Mouse (Mus musculus) C2C12 (cell line): ENCODE measurements around the gene Cops4. TPM values are rescaled to one million over a fixed set of nuclear protein-coding genes. Genes with fewer than 3 reads are reported as not detected.

Experiments used
- H3K27me3 ChIP-seq: one replicate; pipeline ENCODE4 v1.6.1; 2011; ENCODE audit not compliant: control insufficient read depth, insufficient read depth, insufficient read length
- H3K36me3 ChIP-seq: one replicate; pipeline ENCODE4 v1.6.1; 2011; ENCODE audit not compliant: control insufficient read depth, insufficient read depth
- H3K4me3 ChIP-seq: one replicate; pipeline ENCODE4 v1.5.1; 2011; ENCODE audit warnings: mild to moderate bottlenecking, control low read depth; ENCODE audit not compliant: poor library complexity, insufficient read depth, severe bottlenecking
- H3K79me2 ChIP-seq: one replicate; pipeline ENCODE4 v1.6.1; 2011; ENCODE audit not compliant: control insufficient read depth, insufficient read depth
- H3K79me3 ChIP-seq: one replicate; pipeline ENCODE4 v1.6.1; 2011; ENCODE audit warnings: low read depth, control low read depth
- H3ac ChIP-seq: one replicate; pipeline ENCODE3; 2011; ENCODE audit warnings: low read depth; ENCODE audit not compliant: control insufficient read depth, insufficient read length
- CEBPB ChIP-seq: IDR thresholded peaks from one replicate; pipeline ENCODE4 v1.6.1; 2011; ENCODE audit warnings: low read depth, mild to moderate bottlenecking, control low read depth, moderate library complexity
- CTCF ChIP-seq: IDR thresholded peaks from one replicate; pipeline ENCODE4 v1.5.1; 2011; ENCODE audit not compliant: control insufficient read depth, insufficient read depth, insufficient read length
- FOSL1 ChIP-seq: IDR thresholded peaks from one replicate; pipeline ENCODE4 v1.8.0; 2011; ENCODE audit warnings: mild to moderate bottlenecking, low read length; ENCODE audit not compliant: poor library complexity, insufficient read depth, severe bottlenecking
- MAX ChIP-seq: IDR thresholded peaks from one replicate; pipeline ENCODE4 v1.6.1; 2011; ENCODE audit warnings: mild to moderate bottlenecking, control low read depth
- MYOD1 ChIP-seq: IDR thresholded peaks from one replicate; pipeline ENCODE4 v1.6.1; 2011; ENCODE audit warnings: low read depth; ENCODE audit not compliant: control insufficient read depth, insufficient read length
- MYOG ChIP-seq: IDR thresholded peaks from one replicate; pipeline ENCODE4 v1.6.1; 2011; ENCODE audit not compliant: control insufficient read depth, insufficient read length; ENCODE audit errors: extremely low read depth
- USF1 ChIP-seq: IDR thresholded peaks from one replicate; pipeline ENCODE4 v1.6.1; 2011; ENCODE audit warnings: low read depth, mild to moderate bottlenecking, control low read depth, moderate library complexity
- polyA plus RNA-seq: library from polyadenylated mRNA; unstranded; fragments of >200 nt; fragmentation: generic; extraction: Trizol; gene quantifications from one replicate; pipeline ENCODE4 v1.2.1, GENCODE M21; 2012; ENCODE audit warnings: missing spikeins

Cops4 gene
- polyA plus RNA-seq, 1 experiment = 85.6 TPM

DNA sequence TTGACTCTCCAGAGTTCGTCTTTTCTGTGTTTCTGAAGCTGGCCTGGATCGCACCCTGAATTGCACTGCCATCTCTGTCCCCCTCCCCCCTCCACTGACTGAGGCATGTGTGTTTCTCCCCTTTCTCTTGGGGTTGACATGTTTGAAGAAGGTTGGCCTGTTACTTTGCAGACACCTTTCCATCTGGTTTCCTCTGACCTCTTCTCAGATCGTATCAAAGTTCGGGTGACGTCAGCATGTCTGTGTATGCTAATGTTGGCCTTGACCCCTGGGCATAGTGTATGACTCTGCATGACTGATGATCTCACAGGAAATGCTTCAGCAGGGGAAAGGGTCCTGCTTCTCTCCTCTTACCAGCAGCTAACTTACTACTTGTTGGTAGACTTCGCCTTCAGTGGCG, 65.0 kb downstream of the Cops4 start:
- no peak for TF ChIP-seq USF1
- no peak for TF ChIP-seq CEBPB
- TF ChIP-seq MYOG = no peak
- TF ChIP-seq MYOD1 = no peak
- TF ChIP-seq MAX = no peak
- no peak for TF ChIP-seq FOSL1
- no peak for TF ChIP-seq CTCF
- Histone ChIP-seq H3K79me3 (no peaks in the 10 kb centered on the region), H3K36me3 (no peaks in the 10 kb centered on the region), H3ac (no peak overlapping the region), H3K79me2 (no peaks in the 10 kb centered on the region), H3K27me3 (no peaks in the 10 kb centered on the region), H3K4me3 (no peak overlapping the region)

DNA sequence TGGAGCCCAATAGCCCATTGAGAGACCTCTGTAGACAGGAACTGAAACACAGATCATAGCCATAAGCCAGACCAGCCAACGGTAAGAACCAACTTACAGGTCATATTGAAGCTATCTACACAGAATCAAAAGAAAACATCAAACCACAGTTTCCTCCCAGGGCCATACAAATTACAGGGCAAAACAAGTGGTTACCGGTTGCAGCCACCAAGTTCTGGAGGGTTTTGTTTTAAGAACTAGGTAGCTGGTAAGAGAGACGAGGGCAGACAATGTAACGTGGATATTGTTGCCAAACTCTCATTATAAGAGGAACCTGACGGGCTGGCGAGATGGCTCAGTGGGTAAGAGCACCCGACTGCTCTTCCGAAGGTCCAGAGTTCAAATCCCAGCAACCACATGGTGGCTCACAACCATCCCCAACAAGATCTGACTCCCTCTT, 67.1 kb downstream of the Cops4 start:
- no peaks in the 10 kb centered on the region for H3K79me2 ChIP-seq
- H3ac ChIP-seq = no peak overlapping the region
- H3K36me3 ChIP-seq = no peaks in the 10 kb centered on the region
- TF ChIP-seq MAX = no peak
- H3K27me3 ChIP-seq = no peaks in the 10 kb centered on the region
- H3K79me3 ChIP-seq = no peaks in the 10 kb centered on the region
- H3K4me3 ChIP-seq = no peak overlapping the region

DNA sequence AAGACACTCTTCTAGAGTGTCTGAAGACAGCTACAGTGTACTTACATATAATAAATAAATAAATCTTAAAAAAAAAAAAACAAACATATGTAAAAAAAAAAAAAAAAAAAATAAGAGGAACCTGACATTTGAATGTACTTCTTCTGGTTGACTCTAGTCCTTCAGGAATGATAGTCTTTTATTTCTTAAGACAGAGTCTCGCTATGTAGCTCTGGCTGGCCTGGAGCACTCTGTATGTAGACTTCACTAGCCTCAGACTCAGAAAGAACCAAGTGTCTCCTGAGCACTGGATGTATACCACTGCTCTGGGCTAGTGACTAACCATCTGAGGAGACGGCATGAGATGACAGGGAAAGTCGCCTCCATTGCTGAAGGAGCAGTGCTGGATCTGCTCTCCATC, 67.5 kb downstream of the Cops4 start:
- H3K27me3 ChIP-seq = no peaks in the 10 kb centered on the region
- no peaks in the 10 kb centered on the region for H3K36me3 ChIP-seq
- H3K4me3 ChIP-seq = no peak overlapping the region
- H3ac ChIP-seq = no peak overlapping the region
- no peaks in the 10 kb centered on the region for H3K79me3 ChIP-seq
- no peaks in the 10 kb centered on the region for H3K79me2 ChIP-seq
- TF ChIP-seq CEBPB (no peak), MYOD1 (no peak), FOSL1 (no peak), CTCF (no peak), USF1 (no peak), MAX (no peak), MYOG (no peak)

DNA sequence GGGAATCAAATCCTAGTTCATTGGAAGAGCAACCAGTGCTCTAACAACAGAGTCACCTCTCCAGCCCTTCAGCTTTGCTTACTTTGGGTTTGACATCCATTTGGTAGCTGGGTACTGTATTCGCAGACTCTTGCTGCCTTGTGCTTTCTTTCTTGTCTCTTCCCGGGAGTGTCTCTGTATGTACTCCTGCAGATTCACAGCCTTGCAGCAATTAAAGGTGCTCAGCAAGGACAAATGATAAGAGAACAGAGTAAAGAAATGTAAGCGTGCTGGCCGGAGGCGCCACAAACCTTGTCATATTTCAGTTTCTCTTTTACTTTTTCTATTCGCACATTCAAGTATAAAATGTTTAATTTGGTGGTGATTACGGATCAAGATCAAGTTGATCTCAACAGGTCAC, 69.0 kb downstream of the Cops4 start:
- H3K79me2 ChIP-seq = no peaks in the 10 kb centered on the region
- TF ChIP-seq FOSL1 (no peak), MAX (no peak), CEBPB (no peak), MYOG (no peak), USF1 (no peak), MYOD1 (no peak), CTCF (no peak)
- no peak overlapping the region for H3ac ChIP-seq
- H3K36me3 ChIP-seq = no peaks in the 10 kb centered on the region
- H3K4me3 ChIP-seq = no peak overlapping the region
- H3K27me3 ChIP-seq = no peaks in the 10 kb centered on the region
- H3K79me3 ChIP-seq = no peaks in the 10 kb centered on the region

DNA sequence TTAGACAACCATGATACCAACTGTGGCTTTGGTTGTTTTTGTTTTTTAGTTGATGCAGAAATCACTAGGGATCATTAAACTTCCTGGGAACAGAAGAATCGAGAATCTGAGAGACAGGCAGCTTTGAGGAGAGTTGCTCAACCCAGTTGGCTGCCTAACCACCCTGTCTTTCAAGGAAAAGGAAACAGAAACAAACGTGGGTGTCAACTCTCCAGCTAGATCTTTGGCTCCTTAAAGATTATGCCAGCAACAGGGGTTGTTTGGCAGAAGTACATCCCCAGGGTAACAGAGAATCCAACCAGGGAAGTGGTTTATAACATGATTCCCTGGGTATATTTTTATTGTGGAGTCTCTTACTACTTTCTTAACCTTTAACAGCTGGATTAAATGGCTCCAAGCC, 69.5 kb downstream of the Cops4 start:
- H3ac ChIP-seq = no peak overlapping the region
- no peaks in the 10 kb centered on the region for H3K27me3 ChIP-seq
- H3K79me3 ChIP-seq = no peaks in the 10 kb centered on the region
- TF ChIP-seq CEBPB (no peak), USF1 (no peak), MYOG (no peak), FOSL1 (no peak)
- no peak overlapping the region for H3K4me3 ChIP-seq
- no peaks in the 10 kb centered on the region for H3K36me3 ChIP-seq
- no peaks in the 10 kb centered on the region for H3K79me2 ChIP-seq

DNA sequence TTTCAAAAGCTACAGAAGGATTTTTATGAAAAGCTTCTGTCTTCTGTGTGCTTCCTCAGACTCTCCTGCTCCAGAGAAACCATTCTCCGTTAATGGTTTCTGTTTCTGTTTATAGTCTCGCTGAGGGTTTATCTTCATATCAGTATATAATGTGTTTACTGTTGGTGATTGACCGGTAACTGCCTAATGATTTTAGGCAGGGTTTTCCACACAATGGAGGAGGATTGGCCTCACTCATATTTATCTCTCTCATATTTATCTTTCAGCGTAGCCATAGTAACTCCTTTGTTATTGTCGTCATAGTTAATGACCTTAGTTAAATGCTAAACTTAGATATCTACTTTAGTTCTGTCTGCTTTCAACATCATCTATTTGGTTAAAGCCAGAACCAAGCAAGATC, 72.4 kb downstream of the Cops4 start:
- TF ChIP-seq CTCF = no peak
- TF ChIP-seq USF1 = no peak
- TF ChIP-seq CEBPB = no peak
- TF ChIP-seq MYOG = no peak
- TF ChIP-seq MYOD1 = no peak
- TF ChIP-seq FOSL1 = no peak
- TF ChIP-seq MAX = no peak
- Histone ChIP-seq H3ac (no peak overlapping the region), H3K79me2 (no peaks in the 10 kb centered on the region), H3K79me3 (no peaks in the 10 kb centered on the region), H3K27me3 (no peaks in the 10 kb centered on the region), H3K36me3 (no peaks in the 10 kb centered on the region), H3K4me3 (no peak overlapping the region)
